Mouse (Mus musculus) cerebellum, adult 2 months (tissue): Measurements from ENCODE around the gene Zbtb16. TPM values are rescaled to one million over a fixed set of nuclear protein-coding genes. Genes with fewer than 3 reads are reported as not detected.

ENCODE experiments used
- DNase-seq, 2 experiments: peaks; one replicate each; pipeline ENCODE4 v3.0.0; 2021
- H3K27ac ChIP-seq: fragments of 200-500 bp; 2 replicates; pipeline ENCODE4 v1.5.1; 2012; ENCODE audit warnings: low read length, control low read depth, inconsistent platforms; ENCODE audit not compliant: insufficient read depth
- H3K27me3 ChIP-seq: fragments of 200-500 bp; 2 replicates; pipeline ENCODE4 v1.6.1; 2012; ENCODE audit warnings: inconsistent platforms, mild to moderate bottlenecking, low read length, moderate library complexity; ENCODE audit not compliant: control insufficient read depth, insufficient read depth
- H3K4me1 ChIP-seq: fragments of 200-500 bp; 2 replicates; pipeline ENCODE4 v1.6.1; 2011; ENCODE audit warnings: low read length; ENCODE audit not compliant: control insufficient read depth, insufficient read depth
- H3K4me3 ChIP-seq: fragments of 200-500 bp; replicated peaks from 2 replicates; pipeline ENCODE3; 2011; ENCODE audit warnings: mild to moderate bottlenecking, low read depth, low read length, control low read depth; ENCODE audit not compliant: insufficient read depth
- CTCF ChIP-seq: fragments of 200-500 bp; IDR thresholded peaks from 2 replicates; pipeline ENCODE4 v1.5.1; 2011; ENCODE audit warnings: low read depth, mild to moderate bottlenecking, control low read depth, low read length, moderate library complexity, borderline replicate concordance; ENCODE audit not compliant: insufficient read depth
- POLR2A ChIP-seq: fragments of 200-500 bp; IDR thresholded peaks from 2 replicates; pipeline ENCODE4 v1.6.1; 2011; ENCODE audit warnings: low read length, control low read depth, borderline replicate concordance; ENCODE audit not compliant: insufficient read depth
- whole genome bisulfite sequencing: fragments of 180-500 bp; shearing (Covaris S2); methylation state at CpG from one replicate; pipeline ENCODE4 v1.1.7; 2018; 5-methylcytosine and 5-hydroxymethylcytosine counted together
- polyA plus RNA-seq: library from polyadenylated mRNA; depleted of rRNA; stranded (reverse); fragments of >200 nt; gene quantifications from 2 replicates; pipeline ENCODE4 v1.2.3, GENCODE M21; 2012

Gene Zbtb16
- polyA plus RNA-seq, 1 experiment: 5.0 TPM

GRCm38 (mm10) chr9:48730446-48730979, 105.5 kb downstream of the Zbtb16 start:
- peaks cover 17% of the 10 kb centered on the region for H3K4me1 ChIP-seq
- no peak for TF ChIP-seq POLR2A
- TF ChIP-seq CTCF: no peak

GRCm38 (mm10) chr9:48729471-48729870, 106.6 kb downstream of the Zbtb16 start:
- WGBS: 76% methylated on average over 3 of the region's 3 CpGs
- H3K4me1 ChIP-seq: peaks cover 17% of the 10 kb centered on the region
- H3K27me3 ChIP-seq: no peaks in the 10 kb centered on the region
- no peak overlapping the region for H3K4me3 ChIP-seq
- no peak for TF ChIP-seq CTCF
- no peak for TF ChIP-seq POLR2A
- DNase-seq: no peak
- no peak overlapping the region for H3K27ac ChIP-seq

More at GRCm38 (mm10) chr9:48730446-48730979, 105.5 kb downstream of the Zbtb16 start:
- Histone ChIP-seq H3K27me3 (no peaks in the 10 kb centered on the region), H3K27ac (no peak overlapping the region), H3K4me3 (no peak overlapping the region)
- no peak for DNase-seq
- WGBS: 92% methylated on average over 10 of the region's 10 CpGs

GRCm38 (mm10) chr9:48728731-48729123, 107.3 kb downstream of the Zbtb16 start:
- H3K4me3 ChIP-seq: no peak overlapping the region
- no peak for DNase-seq
- peaks cover 17% of the 10 kb centered on the region for H3K4me1 ChIP-seq
- TF ChIP-seq POLR2A (no peak), CTCF (no peak)
- H3K27ac ChIP-seq: no peak overlapping the region
- H3K27me3 ChIP-seq: no peaks in the 10 kb centered on the region
- 93% methylated on average over 13 of the region's 13 CpGs for WGBS

- TF ChIP-seq POLR2A (no peak), CTCF (no peak)
- WGBS: 86% methylated on average over 10 of the region's 10 CpGs
- H3K27me3 ChIP-seq: no peaks in the 10 kb centered on the region
- no peak for DNase-seq
- H3K27ac ChIP-seq: no peak overlapping the region
- peaks cover 15% of the 10 kb centered on the region for H3K4me1 ChIP-seq
- no peak overlapping the region for H3K4me3 ChIP-seq
Observed at GRCm38 (mm10) chr9:48728083-48728730, 107.8 kb downstream of the Zbtb16 start.

GRCm38 (mm10) chr9:48726341-48726740, 109.7 kb downstream of the Zbtb16 start:
- no peak for DNase-seq
- H3K27ac ChIP-seq: no peak overlapping the region
- no peaks in the 10 kb centered on the region for H3K4me1 ChIP-seq
- no peak for TF ChIP-seq POLR2A
- no peak for TF ChIP-seq CTCF
- H3K4me3 ChIP-seq: no peak overlapping the region
- no peaks in the 10 kb centered on the region for H3K27me3 ChIP-seq
- 94% methylated on average over 8 of the region's 8 CpGs for WGBS

GRCm38 (mm10) chr9:48725918-48726317, 110.1 kb downstream of the Zbtb16 start:
- Histone ChIP-seq H3K27ac (no peak overlapping the region), H3K4me3 (no peak overlapping the region), H3K27me3 (no peaks in the 10 kb centered on the region), H3K4me1 (no peaks in the 10 kb centered on the region)
- TF ChIP-seq POLR2A (no peak), CTCF (no peak)
- no peak for DNase-seq
- 87% methylated on average over 4 of the region's 4 CpGs for WGBS

- H3K27ac ChIP-seq: no peak overlapping the region
Observed at GRCm38 (mm10) chr9:48725161-48725560, 110.9 kb downstream of the Zbtb16 start.

GRCm38 (mm10) chr9:48724733-48725132, 111.3 kb downstream of the Zbtb16 start:
- no peak for DNase-seq
- Histone ChIP-seq H3K4me3 (no peak overlapping the region), H3K27ac (no peak overlapping the region), H3K4me1 (no peaks in the 10 kb centered on the region), H3K27me3 (no peaks in the 10 kb centered on the region)
- 98% methylated on average over 3 of the region's 3 CpGs for WGBS
- TF ChIP-seq CTCF (no peak), POLR2A (no peak)

More at GRCm38 (mm10) chr9:48725161-48725560, 110.9 kb downstream of the Zbtb16 start:
- TF ChIP-seq CTCF (no peak), POLR2A (no peak)
- Histone ChIP-seq H3K27me3 (no peaks in the 10 kb centered on the region), H3K4me3 (no peak overlapping the region), H3K4me1 (no peaks in the 10 kb centered on the region)
- no peak for DNase-seq
- 95% methylated on average over 6 of the region's 6 CpGs for whole genome bisulfite sequencing
